Mouse (Mus musculus): ENCODE measurements around the gene Ak6.

The Ak6 gene

DNA sequence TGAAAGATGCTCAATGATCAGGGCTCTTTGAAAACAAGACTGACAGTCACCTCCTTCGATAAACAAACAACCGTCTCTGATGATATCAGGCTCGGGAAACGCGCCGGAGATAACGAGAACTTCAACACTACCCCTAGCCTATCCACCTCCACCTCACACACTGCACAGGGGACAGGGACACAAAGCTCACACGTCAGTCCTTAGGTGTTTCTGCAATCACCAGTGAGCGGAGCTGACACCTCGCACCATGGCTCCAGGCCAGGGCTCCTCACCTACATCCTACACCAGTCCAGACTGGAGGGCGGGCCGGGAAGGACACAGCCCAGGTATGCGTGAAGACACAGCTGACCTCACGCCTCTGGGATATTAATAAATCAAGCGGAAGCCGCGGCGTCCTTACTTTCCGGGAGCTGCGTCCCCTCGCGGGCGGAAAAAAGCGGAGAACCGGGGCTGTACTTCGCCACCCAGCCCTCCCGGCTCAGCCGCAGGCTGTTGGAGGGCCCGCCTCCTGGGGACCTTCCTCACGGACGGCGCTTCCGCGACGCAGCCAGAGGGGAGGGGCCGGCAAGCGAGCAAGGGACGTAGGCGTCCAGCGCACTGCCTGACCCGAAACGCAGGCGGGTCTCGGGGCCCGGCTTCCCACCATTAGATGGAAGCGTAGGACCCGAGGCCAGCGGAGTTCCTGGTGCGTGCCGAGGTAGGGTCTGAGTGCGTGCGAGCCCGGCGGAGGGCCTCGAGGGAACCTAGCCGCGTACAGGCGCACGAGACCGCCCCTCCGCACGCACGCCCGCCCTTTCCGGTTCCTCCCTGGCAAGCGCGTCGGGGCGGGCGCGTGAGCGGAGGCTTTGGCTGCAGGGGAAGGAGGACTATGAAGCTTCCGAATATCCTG, at the start of gene Ak6, which contains the start of gene Rad17:
Gene Ak6 (plus strand): TSS at position 430 of the 889 bp plus-strand sequence.
Gene Rad17 (minus strand): TSS at position 502 of the 889 bp plus-strand sequence.
- peak; percentile 96 for DNase-seq

DNA sequence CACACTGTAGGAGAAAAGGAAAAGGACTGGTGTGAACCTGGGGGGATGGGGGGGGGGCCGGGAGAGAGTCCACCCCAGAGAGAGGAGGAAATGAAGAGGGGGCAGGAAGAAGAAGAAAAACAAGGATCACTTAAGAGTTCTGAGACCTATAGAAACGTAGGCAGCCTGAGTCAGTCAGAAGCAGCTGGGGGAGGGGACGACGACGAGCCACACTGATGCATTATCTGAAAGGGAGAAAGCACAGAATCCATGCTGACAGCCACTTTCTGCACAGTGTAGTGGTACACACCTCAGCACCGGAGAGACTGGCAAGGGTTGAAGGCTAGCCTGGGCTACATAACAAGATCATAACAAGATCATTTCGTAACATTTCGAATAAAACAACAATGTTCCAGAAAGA, 49.7 kb upstream of the Ak6 start:
- DNase-seq: no peak

DNA sequence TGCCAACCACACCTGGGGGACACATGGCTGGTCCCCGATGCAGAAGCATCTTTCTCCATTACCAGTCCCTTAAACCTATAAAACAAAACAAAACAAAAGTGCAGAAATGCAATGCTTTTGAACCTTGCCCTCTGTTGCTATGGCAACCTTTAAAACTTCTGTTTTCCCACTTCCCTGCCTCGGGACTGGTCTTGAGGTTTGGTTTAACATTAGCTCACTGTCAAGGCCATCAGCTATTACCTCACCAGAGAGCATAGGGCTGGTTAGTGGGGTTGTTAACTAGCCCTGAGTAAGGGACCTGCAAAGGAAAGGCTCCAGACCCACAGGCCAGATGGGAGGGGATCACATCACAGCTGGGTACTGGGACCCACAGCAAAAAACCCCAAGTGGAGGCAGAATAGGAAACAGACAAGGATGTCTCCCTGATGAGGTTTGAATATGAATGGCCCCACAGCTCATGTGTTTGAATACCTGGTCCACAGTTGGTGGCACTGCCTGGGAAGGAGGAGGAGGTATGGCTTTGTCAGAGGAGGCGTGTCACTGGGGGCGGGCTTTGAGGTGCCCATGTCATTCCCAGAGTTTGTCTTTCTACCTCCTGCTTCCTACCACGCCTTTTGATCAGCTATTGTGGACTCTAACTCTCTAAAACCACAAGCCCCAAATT, 48.4 kb upstream of the Ak6 start:
- DNase-seq: peak; percentile 71

DNA sequence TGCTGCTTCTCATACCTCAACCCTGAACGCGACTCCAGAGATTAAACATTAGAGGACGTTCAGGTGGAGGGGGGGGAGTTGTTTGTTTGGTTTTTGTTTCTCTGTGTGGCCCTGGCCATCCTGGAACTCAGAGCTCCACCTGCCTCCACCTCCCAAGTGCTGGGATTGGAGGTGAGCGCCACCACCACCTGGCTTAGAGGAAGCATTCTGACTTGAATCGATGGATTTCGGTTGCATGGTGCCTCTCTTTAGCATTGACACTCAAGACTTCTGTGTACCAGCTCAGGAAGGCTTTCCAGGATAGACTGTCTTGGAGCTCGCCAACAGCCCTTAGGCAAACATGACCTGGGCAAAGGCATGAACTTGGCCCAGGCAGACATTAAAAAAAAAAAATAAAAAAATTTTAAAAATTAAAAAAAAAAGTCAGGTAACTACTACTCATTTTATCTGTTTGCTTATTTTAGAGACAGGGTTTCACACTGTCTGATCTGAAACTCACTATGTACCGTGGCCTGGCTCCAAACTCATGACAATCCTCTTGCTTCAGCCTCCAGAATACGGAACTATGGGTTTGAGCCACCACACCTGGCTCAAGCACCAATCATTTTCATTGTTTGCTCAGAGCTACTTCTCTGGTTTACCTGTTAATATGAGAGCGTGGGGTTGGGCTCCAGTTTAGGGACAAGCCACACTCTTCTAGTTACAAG, 47.6 kb upstream of the Ak6 start:
- no peak for DNase-seq

DNA sequence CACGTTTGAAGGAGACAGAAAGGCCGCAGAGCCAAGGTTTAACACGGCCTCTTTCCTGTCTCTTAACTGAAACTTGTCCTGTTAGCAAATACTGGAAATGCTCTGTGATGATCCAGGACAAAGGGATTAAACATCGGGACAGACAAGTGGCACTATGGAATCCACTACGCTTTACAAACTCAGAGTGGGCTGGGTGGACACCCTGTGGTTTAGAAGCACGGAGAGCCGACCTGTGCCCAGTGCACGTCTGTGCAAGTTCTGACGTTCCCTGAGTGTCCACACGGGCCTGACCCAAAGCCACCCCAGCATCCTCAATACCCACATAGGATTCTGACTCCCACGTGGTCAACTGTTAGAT, 47.1 kb upstream of the Ak6 start:
- no peak for DNase-seq

DNA sequence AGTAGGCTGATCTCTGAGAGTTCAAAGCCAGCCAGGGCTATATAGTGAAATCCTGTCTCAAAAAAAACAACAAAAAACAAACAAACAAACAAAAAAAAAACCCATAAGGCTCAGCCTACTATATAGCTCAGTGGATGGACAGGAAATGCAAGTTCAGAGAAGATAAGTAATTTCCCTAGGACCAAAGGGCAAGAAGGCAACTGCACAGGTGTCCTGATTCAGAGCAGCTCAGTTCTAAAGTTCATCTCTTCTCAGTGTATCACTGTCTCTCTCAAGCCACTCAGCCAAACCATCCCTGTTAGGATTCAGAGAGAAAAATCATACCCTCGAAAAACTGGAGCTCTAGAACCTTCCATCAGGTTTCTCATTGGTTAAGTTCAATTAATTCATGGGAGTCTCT, 44.9 kb upstream of the Ak6 start:
- no peak for DNase-seq

DNA sequence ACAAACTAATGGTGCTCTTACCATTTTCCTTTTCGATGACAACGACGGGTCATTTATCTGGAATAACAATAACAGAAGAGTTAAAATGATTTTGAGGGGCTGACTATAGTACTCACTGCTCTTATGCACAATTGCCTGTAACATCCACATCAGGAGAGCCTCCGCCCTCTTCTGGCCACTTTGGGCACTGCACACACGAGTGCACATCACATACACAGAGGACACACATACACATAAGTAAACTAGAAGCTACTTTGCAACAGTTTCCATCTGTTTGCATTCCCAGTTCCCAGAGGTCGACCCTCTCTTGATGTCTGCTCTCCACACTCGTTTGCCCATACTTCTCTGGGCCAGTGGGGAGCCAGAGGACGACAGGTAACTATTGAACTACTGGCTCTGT, 43.0 kb upstream of the Ak6 start:
- DNase-seq: no peak

DNA sequence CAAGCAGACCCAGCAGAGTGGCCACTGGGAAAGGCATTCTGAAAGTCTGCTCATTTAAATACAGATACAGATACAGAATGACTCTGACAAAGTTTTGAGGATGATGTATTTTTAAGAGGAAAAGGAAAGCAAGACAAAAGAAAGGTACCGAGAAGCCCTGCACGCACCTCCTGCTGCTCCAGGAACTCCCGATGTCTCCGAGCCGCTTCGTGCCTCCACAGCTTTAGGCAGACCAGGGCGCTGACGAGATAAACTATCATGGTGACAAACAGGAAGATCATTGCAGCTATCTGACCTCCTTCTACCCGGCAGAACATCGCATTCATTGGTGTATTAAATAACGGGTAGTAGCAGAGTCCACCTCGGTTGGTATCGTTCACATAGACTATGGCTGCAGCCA, 39.5 kb upstream of the Ak6 start:
- DNase-seq: no peak

DNA sequence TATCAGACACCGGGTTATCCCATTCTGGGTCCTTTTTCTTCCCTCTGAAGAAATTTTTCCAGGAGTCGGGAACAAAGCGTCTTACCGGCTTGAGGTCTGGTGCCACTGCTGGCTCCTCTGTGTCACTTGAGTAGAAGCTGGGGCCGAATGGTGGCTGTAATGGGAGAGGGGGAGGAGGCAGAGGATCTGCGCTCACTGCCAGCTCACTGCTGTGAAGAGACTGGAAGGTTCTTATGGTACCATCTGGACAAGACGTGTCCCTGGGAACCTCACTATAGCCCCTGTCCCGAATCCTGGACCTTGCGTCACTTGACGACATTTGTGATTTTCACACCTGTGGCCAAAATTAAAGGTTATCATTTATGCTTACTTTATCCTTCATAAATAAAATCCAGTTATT, 38.5 kb upstream of the Ak6 start:
- no peak for DNase-seq

DNA sequence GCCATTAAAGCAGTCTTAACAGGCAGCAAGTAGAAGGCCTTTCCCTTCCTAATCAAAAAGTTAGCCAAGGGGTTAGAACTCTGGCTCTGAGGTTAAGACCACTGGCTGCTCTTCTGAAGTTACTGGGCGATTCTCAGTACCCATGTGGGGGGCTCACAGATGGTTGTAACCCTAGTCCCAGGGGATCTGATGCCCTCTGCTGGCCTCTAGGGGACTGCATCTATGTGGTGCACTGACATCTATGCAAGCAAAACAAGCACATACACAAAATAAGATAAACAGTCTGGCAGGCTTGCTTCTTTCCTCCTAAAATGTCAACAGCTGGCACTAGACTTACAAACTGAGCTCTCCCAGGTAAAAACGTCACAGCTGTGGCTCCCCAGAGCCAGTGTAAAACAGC, 37.9 kb upstream of the Ak6 start:
- no peak for DNase-seq

DNA sequence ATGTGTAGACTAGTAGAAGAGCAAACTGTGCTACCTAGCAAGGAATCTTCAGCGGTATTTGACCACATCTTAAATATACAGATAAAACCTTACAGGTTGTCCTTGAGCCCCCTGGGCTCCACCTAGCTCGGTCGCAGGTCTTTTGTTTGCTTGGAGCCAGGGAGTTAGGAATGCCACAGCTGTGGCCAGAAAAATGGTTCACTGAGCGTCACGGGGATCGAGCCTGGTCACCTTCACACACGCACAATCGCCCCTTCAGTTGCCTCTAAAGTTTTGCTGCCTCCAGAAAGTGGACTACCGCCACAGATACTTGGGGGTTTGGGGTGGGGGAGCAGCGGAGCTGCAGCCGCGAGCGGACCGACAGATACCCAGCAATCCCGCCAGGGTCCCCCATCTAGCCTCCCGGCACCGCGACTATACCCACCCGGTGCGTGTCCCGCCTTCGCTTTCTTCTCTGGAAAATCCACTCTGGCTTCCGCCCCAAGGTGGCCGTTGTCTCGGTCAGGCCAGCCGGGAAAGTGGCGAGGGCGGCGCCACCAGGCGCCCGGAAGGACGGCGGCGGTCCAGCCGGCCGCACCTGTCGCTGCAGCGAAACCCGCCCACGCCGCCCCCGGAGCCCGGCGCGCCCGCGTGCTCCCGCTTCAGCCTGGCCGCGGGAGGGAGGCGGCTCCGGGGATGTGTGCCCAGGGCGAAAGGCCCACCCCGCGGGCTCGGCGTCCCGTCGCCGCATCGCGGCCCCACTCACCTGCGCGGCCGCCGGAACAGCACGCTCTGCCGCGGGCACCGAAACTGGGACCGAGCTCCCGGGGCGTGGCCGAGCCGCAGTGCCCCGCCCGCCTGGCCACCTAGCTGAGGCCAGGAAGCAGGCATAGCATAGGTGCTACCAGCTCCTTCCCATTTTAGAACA, 34.3 kb upstream of the Ak6 start, which contains the start of gene Marveld2:
Gene Marveld2 (minus strand): TSS at position 791 of the 907 bp plus-strand sequence.
- DNase-seq: peak; percentile 83

DNA sequence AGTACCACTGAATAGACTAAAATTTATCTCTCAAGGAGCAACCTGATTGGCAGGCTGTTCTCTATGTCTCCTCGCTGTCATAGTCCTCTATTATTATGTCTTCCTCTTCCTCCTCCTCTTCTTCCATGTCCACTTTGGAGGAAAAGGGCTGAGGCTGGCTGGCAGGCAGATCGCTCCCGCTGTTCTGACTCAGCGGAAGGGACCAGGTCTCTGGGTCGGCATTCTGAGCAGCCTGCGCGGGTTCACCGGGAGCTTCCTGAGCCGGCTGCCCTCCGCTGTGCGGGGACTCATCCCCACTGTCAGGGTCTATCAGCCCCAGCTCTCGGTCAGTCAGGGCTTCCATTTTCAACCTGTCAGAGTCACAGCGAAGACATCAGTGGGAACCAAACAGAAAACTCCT, 33.2 kb upstream of the Ak6 start:
- no peak for DNase-seq

DNA sequence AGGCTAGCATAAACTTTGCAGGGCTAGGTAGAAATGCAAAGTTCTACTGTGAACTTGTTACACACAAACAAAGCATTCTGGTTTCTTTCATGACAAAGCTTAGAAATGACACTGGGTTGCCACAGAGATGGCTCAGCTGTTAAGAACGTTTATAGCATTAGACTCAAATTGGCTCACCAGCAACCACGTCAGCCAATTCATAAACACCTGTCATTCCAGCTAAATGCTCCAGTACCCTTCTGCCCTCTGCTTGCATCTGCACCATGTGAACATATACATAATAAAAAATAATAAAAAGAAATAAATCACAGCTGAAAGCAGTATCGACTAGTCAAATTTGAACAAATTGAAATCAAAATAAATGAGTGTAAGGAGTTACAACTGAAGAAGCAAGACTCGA, 28.5 kb upstream of the Ak6 start:
- no peak for DNase-seq

DNA sequence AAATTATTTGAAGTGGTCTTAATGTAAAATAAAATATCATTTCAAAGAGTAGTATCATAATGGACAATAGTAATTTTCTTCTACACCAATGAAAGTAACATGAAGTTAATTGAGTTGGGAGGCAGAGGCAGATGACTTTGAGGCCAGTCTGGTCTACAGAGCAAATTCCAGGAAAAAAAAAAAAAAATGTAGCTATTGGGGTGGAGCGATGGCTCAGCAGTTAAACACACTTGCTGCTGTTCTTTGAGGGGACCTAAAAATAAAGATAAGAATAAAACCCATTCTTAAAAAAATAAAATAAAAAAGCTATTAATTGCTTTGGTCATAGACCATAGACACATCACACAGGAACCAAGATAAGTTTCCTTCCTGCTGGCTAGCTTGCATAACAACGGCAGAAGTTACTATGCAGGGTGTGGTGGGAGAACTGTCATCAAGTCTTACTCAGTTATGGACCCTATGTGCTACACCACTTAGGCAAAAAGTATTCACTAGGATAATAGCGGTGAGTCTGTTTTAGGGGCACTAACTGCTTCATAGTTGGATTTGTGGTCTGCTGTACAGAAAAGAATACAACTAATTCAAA, 16.6 kb upstream of the Ak6 start:
- no peak for DNase-seq

DNA sequence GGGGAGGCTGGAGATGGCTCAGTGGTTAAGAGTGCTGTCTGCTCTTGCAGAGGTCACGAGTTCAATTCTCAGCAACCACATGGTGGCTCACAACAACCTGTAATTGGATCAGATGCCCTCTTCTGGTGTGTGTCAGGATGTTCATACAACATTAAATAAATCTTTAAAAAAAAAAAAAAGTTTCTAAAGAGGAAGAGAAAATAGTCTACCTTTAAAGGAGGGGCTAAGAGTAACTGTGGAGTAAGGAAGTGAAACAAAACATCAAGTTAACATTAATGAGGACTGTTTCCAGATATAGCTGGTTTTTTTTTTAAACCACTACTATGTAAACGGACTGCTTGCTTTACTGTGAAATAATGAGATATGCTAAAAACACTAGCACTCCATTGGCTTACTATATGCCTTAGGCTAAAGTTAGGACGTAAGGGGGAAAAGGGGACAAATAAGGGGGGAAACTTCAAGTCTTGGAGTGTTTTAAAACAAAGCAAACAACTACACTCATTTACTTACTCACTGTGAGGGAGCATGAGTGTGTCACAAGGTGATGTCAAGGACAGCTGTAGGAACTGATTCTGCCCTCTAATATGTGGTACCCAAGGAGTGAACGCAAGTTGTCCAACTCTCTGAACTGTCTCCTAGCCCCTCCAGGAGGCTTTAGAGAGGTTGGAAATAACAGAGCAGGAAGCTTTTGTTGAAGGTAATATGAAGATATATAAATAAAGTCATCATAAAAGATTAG, 8.1 kb upstream of the Ak6 start:
- no peak for DNase-seq

DNA sequence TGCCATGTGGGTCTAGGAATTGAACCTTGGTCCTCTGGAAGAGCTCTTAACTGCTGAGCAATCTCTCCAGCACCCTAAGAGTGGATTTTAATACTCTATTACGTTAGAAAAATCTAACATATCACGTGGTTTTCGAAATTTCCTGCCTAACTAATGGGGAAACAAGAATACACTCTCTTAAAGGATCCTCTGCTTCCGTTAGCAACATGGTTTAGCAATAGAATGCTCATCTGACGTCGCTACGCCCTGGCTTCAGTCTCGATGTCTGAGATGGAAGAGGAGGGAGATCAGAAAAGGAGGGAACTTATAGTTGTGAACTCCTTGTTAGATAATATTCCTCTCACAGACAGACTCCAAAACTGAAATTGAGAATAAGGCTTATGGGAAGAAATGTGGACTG, 2.6 kb upstream of the Ak6 start:
- DNase-seq: no peak

DNA sequence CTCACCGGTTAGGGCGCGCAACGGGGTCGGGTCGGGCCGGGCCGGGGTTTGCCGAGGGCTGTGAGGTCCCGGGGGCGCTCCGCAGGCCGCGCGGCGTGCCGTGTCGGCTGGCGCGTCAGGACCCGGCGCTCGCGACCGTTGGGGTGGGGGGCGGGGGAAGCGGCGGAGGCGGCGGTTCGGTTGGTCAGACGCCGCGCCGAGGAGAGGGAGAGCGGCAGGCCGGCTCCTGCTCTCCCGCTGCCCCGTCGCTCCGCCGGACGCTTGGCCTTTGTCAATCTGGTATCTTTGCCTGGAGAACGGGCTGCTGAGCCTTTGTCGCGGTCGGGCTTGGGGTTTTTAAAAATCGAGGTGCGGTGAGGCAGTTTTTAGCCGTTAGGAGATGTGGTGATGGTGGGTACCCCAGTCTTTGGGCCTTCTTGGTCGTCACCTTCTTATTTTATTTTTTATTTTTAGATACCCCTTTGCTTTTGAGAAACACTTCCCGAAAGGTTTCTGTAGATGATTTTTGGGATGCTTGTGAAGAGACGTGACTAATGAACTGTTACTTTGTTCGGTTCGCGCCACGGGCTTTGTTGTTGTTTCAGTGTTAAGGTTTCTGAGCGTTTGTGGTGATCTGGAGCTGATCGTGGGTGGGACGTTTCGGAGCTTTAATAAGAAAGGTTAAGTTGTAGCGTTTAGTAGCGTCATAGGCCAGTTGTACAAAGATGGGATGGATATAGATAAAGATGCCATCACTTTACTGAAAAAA, 834 bp downstream of the Ak6 start, which contains the start of gene Taf9:
Gene Taf9 (plus strand): TSS at position 141 of the 748 bp plus-strand sequence.
- DNase-seq: no peak

DNA sequence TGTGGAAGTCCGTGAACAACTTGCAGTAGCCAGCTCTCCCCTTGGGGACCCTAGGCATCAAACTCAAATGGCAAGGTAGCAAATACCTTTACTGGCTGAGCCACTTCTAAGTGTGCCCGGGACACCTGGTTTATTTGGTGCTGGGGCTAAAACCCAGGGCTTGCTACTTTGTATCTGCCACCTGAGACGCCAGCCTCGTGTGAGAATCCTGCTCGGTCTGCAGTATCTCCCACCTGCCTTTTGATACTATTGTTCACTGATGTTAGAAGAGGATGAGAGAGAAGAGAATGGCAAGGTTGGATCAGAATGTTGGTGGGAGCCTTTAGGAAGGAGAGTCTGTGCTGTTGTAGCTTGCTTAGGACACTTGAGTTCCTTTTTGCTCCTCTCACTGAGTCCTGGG, 7.3 kb downstream of the Ak6 start:
- DNase-seq: no peak

DNA sequence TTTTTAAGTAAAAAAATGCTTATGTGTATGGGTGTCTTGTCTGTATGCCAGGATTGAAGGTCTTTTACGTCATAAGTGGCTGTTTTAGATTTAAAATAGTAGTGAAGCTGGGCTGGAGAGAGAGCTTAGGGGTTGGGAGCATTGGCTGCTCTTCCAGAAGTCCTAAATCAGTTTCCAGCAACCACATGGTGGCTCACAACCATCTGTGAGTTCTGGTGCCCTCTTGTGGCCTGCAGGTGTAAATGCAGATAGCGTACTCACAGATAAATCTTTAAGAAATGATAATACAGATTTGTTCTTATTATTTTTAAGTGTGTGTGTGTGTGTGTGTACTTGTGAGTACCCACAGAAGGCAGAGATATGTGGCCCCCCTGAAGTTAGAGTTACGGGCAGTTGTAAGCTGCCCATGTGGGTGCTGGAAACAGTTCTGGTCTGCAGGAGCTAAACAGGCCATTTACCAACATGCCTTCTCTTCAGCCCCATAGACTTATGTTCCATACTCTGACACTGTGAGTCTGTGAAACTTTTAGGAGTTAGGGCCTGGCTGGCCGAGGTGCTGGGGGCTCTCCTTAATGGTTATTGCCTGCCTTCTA, 9.2 kb downstream of the Ak6 start:
- peak; percentile 63 for DNase-seq

Data from kidney, postnatal 14 days (tissue).